Mouse (Mus musculus) heart, embryonic 10.5 days (tissue): Measurements from ENCODE around the gene Actl10. TPM values are rescaled to one million over a fixed set of nuclear protein-coding genes. Genes with fewer than 3 reads are reported as not detected.

Source experiments
- DNase-seq: peaks from one replicate; pipeline ENCODE4 v3.0.0-alpha.2; 2017; ENCODE audit warnings: low spot score
- H3K27ac ChIP-seq: fragments of 300-500 bp; sonication (generic); 2 replicates; pipeline ENCODE4 v1.5.1; 2016; ENCODE audit warnings: mild to moderate bottlenecking
- H3K27me3 ChIP-seq: fragments of 300-500 bp; sonication (generic); 2 replicates; pipeline ENCODE4 v1.6.1; 2016; ENCODE audit warnings: mild to moderate bottlenecking; ENCODE audit not compliant: poor library complexity, insufficient read depth, severe bottlenecking
- H3K36me3 ChIP-seq: fragments of 300-500 bp; sonication (generic); 2 replicates; pipeline ENCODE4 v1.6.1; 2016; ENCODE audit warnings: mild to moderate bottlenecking, moderate library complexity
- H3K4me1 ChIP-seq: fragments of 300-500 bp; sonication (generic); 2 replicates; pipeline ENCODE4 v1.6.1; 2016; ENCODE audit warnings: mild to moderate bottlenecking
- H3K4me3 ChIP-seq: fragments of 300-500 bp; sonication (generic); 2 replicates; pipeline ENCODE4 v1.5.1; 2016; ENCODE audit warnings: mild to moderate bottlenecking, moderate library complexity
- H3K9me3 ChIP-seq: fragments of 300-500 bp; sonication (generic); 2 replicates; pipeline ENCODE4 v1.6.1; 2016; ENCODE audit warnings: mild to moderate bottlenecking, moderate library complexity
- WGBS: fragments of 180-500 bp; shearing (Covaris S2); methylation state at CpG from one replicate; pipeline ENCODE4 v1.1.7; 2016; 5-methylcytosine and 5-hydroxymethylcytosine counted together
- polyA plus RNA-seq: library from polyadenylated mRNA; unstranded; fragments of >200 nt; fragmentation: Nextera tagmentation; extraction: Ambion mirVana; gene quantifications from 2 replicates; pipeline ENCODE4 v1.2.1, GENCODE M21; 2016

Actl10 gene
- polyA plus RNA-seq, 1 experiment from 2014 or later, result 0.43 TPM

DNA sequence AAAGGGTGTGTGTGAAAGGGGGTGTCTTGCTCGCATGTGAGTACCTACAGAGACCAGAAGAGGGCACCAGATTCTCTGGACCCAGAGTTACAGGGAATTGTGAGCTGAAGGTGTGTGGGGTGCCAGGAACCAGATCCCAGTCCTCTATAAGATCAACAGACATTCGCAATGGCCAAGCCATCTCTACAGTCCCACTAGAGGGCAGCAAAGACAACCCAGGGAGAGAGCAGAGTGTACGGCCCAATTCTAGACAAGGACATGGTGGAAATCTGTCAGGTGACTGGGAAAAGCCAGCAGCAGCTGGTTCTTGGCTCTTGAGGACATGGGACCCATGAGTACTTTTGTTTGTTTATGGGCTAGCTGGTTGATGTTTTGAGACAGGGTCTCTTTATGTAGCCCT lies 41.4 kb downstream of the Actl10 start:
- H3K27me3 ChIP-seq, result no peaks in the 10 kb centered on the region
- H3K4me3 ChIP-seq, result no peak overlapping the region
- H3K27ac ChIP-seq, result no peak overlapping the region
- H3K9me3 ChIP-seq, result no peaks in the 10 kb centered on the region
- H3K4me1 ChIP-seq, result no peaks in the 10 kb centered on the region
- WGBS, result 60% methylated on average over 3 of the region's 3 CpGs
- peaks cover 8% of the 10 kb centered on the region; the same call in 1 of the 2 replicates for H3K36me3 ChIP-seq
- no peak for DNase-seq

DNA sequence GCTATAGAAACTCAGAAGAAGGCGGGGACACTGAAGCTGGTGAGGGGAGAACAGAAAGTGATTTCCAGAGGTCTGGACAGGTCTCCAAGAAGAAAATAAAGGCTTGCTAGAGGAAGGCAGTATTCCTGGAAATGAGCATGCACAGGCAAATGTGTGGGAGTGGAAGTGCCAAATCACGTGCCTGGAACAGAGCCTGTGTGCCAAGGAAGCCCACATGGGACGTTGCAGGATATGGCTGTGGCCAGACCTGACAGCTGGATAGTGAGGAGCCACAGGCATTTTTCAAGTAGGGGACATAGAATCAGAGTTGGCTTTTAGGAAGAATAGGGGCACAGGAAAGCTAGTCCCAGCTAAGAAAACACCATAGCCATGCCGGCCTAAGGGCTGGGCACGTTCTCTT lies 44.2 kb downstream of the Actl10 start:
- H3K27me3 ChIP-seq, result no peaks in the 10 kb centered on the region
- peaks cover 8% of the 10 kb centered on the region; the same call in 1 of the 2 replicates for H3K36me3 ChIP-seq
- H3K4me1 ChIP-seq, result no peaks in the 10 kb centered on the region
- H3K27ac ChIP-seq, result no peak overlapping the region
- WGBS, result 73% methylated on average over 5 of the region's 5 CpGs
- DNase-seq, result no peak
- H3K9me3 ChIP-seq, result no peaks in the 10 kb centered on the region
- no peak overlapping the region for H3K4me3 ChIP-seq

DNA sequence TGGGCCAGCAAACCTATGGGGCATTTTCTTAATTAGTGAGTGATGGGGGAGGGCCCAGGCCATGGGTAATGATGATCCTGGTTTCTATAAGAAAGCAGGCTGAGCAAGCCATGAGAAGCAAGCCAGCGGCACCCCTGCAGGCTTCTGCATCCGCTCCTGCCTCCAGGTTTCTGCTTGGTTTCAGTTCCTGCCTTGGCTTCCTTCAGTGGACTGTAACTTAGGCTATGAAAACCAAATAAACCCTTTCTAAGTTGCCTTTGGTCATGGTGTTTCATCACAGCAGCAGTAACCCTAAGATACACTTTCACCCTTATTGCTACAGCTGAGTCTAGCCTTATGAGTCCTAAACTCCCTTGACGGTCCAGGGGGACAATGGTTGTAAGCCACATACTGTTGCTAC lies 45.8 kb downstream of the Actl10 start:
- H3K9me3 ChIP-seq, result no peaks in the 10 kb centered on the region
- 0 out of 2 replicates have a peak, but pooled peaks cover under 1% of the 10 kb centered on the region for H3K4me1 ChIP-seq
- no peak overlapping the region for H3K27ac ChIP-seq
- 83% methylated on average over 3 of the region's 3 CpGs for WGBS
- H3K4me3 ChIP-seq, result no peak overlapping the region
- DNase-seq, result no peak
- H3K36me3 ChIP-seq, result peaks cover 8% of the 10 kb centered on the region; the same call in 1 of the 2 replicates
- no peaks in the 10 kb centered on the region for H3K27me3 ChIP-seq

DNA sequence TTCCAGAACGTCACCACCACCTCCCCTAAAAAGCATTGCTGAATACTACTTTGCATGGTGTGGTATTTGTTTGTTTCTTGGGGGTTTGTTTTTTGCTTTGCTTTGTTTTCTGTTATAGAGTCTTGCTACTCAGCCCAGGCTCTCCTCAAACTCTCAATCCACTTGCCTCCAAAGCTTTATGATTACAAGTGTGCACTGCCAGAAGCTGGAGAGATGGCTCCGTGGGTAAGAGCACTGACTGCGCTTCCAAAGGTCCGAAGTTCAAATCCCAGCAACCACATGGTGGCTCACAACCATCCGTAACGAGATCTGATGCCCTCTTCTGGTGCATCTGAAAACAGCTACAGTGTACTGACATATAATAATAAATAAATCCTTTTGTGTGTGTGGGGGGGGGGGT lies 49.0 kb downstream of the Actl10 start:
- H3K4me1 ChIP-seq, result peaks cover 14% of the 10 kb centered on the region
- no peak overlapping the region for H3K4me3 ChIP-seq
- H3K9me3 ChIP-seq, result no peaks in the 10 kb centered on the region
- DNase-seq, result no peak
- 69% methylated on average over 6 of the region's 6 CpGs for WGBS
- no peak overlapping the region for H3K27ac ChIP-seq
- H3K36me3 ChIP-seq, result no peaks in the 10 kb centered on the region
- H3K27me3 ChIP-seq, result no peaks in the 10 kb centered on the region

DNA sequence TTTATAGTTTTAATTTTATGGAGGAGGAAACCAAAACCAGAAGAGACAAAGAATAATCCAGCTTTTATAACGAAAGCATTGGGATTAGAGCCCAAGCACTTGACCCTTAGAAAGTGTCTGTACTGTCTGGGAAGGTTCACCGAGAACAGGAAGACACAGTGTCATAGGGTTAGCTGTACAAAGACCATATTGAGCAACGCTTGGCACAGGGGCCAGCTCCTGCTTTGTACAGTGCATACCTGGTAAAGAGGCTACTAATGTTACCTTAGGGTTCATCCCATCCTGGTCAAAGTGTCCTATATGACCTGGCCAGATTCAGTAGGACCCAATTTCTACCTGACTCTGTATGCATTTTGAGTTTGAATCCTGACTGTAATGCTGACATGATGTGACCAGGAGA lies 49.7 kb downstream of the Actl10 start:
- Histone ChIP-seq H3K9me3 (no peaks in the 10 kb centered on the region), H3K27ac (no peak overlapping the region), H3K4me1 (peaks cover 14% of the 10 kb centered on the region), H3K36me3 (no peaks in the 10 kb centered on the region), H3K4me3 (no peak overlapping the region), H3K27me3 (no peaks in the 10 kb centered on the region)
- no peak for DNase-seq
- WGBS, result 68% methylated on average over 3 of the region's 3 CpGs

Other genes starting within 250 kb of the Actl10 start
- not detected in 2 replicates for gene Bpifb9b, start 244.5 kb upstream of the Actl10 start, polyA plus RNA-seq
- 15.7 and 18.7 TPM in 2 replicates for gene Cdk5rap1, start 178.8 kb upstream of the Actl10 start, polyA plus RNA-seq
- 28.1 and 42.0 TPM in 2 replicates for gene Snta1, start 143.7 kb upstream of the Actl10 start, polyA plus RNA-seq
- gene Cbfa2t2, start 115.3 kb upstream of the Actl10 start, polyA plus RNA-seq, result 37.3 and 44.6 TPM in 2 replicates
- gene 1700003F12Rik, start 4.7 kb upstream of the Actl10 start, polyA plus RNA-seq, result 1.2 and 1.5 TPM in 2 replicates
- gene Necab3, start 7.1 kb downstream of the Actl10 start, polyA plus RNA-seq, result 0.94 and 1.6 TPM in 2 replicates
- gene E2f1, start 18.1 kb downstream of the Actl10 start, polyA plus RNA-seq, result 18.0 and 18.6 TPM in 2 replicates
- 19.9 and 21.5 TPM in 2 replicates for gene Pxmp4, start 51.9 kb downstream of the Actl10 start, polyA plus RNA-seq
- 0.87 and 0.95 TPM in 2 replicates for gene Zfp341, start 61.5 kb downstream of the Actl10 start, polyA plus RNA-seq
- gene 4930519P11Rik, start 61.7 kb downstream of the Actl10 start, polyA plus RNA-seq, result 0.32 and 0.69 TPM in 2 replicates
- gene Chmp4b, start 99.9 kb downstream of the Actl10 start, polyA plus RNA-seq, result 13.5 and 17.4 TPM in 2 replicates
- not detected in 2 replicates for gene Gm14214, start 218.3 kb downstream of the Actl10 start, polyA plus RNA-seq
- gene Raly, start 239.3 kb downstream of the Actl10 start, polyA plus RNA-seq, result 36.3 and 48.9 TPM in 2 replicates
- 0.78 and 2.5 TPM in 2 replicates for gene a, start 239.6 kb downstream of the Actl10 start, polyA plus RNA-seq